Mouse (Mus musculus) urinary bladder, adult 2 months (tissue): Measurements from ENCODE around the gene Cd247. TPM values are rescaled to one million over a fixed set of nuclear protein-coding genes. Genes with fewer than 3 reads are reported as not detected.

Experiments
- DNase-seq: peaks from one replicate; pipeline ENCODE4 v3.0.0; 2022; ENCODE audit warnings: low spot score
- polyA plus RNA-seq: library from polyadenylated mRNA; depleted of rRNA; stranded (reverse); fragments of >200 nt; gene quantifications from 2 replicates; pipeline ENCODE4 v1.2.3, GENCODE M21; 2012; rRNA removed

Gene Cd247
- polyA plus RNA-seq, 1 experiment = 1.5 TPM

- DNase-seq = no peak
These were observed 120.3 kb downstream of the Cd247 start for GRCm38 (mm10) chr1:165908806-165909205.

DNA sequence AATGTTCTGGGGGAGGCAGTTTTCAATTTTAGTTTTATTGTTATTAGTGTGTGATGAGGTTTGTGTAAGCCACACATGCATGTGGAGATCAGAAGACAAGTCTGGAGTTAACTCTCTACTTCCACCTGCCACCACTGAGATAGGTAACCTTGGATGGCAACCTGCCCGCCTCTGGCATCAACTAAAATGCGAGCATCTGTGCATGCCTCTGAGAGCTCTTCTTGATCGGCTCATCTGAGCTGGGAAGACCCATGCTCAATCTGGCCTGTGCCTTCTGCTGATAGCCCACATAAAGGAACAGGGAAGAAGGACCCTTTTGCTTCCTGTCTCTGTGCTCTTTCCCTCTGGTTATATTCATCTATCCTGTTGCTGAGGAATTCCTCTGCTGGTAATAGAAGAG is 121.0 kb downstream of the Cd247 start:
- no peak for DNase-seq

- DNase-seq = no peak
These were observed 125.4 kb downstream of the Cd247 start for GRCm38 (mm10) chr1:165913720-165914415.

DNA sequence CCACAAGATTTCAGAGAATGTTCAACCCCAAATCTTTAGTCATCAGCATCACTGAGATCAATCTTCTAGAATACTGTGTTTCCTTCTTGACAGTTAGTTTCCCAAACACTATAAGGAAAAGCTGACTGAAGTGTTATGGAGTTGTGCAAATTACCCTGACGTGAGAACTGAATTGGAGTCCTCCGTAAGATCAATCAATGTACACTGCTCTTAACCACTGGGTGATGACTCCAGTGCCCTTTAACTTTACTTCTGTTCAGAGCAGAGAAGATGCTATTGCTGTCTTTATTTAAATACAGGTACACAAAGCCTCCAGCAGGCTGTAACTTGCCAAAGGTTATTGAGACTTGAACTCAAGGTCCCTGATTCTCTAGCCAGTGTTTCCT is 125.9 kb downstream of the Cd247 start:
- DNase-seq = no peak

- no peak for DNase-seq
These were observed 132.5 kb downstream of the Cd247 start for GRCm38 (mm10) chr1:165921026-165921425.

- no peak for DNase-seq
These were observed 134.0 kb downstream of the Cd247 start for GRCm38 (mm10) chr1:165922488-165922887.

- no peak for DNase-seq
These were observed 136.7 kb downstream of the Cd247 start for GRCm38 (mm10) chr1:165925207-165925606.

Other genes starting within 250 kb of the Cd247 start
- 77.7 and 84.2 TPM in 2 replicates for gene Mpzl1, start 154.1 kb upstream of the Cd247 start, polyA plus RNA-seq
- gene Rcsd1, start 78.9 kb upstream of the Cd247 start, polyA plus RNA-seq = 13.2 and 16.6 TPM in 2 replicates
- 63.9 and 64.3 TPM in 2 replicates for gene Creg1, start 24.9 kb upstream of the Cd247 start, polyA plus RNA-seq
- 3.0 and 4.7 TPM in 2 replicates for gene Pou2f1, start 214.0 kb downstream of the Cd247 start, polyA plus RNA-seq